Mouse (Mus musculus) lung, postnatal 0 days (tissue): Measurements from ENCODE around the gene Scai.

Experiments used
- CTCF ChIP-seq: IDR thresholded peaks from 2 replicates; pipeline ENCODE4 v1.5.1; 2016; ENCODE audit warnings: antibody characterized with exemption, mild to moderate bottlenecking
- EP300 ChIP-seq: IDR thresholded peaks from 2 replicates; pipeline ENCODE4 v1.6.1; 2016; ENCODE audit warnings: antibody characterized with exemption, mild to moderate bottlenecking, control low read depth

GRCm38 (mm10) chr2:39185942-39186341, 4.6 kb downstream of the Scai start:
- no peak for TF ChIP-seq CTCF
- TF ChIP-seq EP300, result no peak
